Mouse (Mus musculus): ENCODE data around the gene 1700017B05Rik. TPM values are rescaled to one million over a fixed set of nuclear protein-coding genes. Genes with fewer than 3 reads are reported as not detected.

The 1700017B05Rik gene
- polyA plus RNA-seq, 1 experiment from 2014 or later = 5.6 TPM

- whole genome bisulfite sequencing = 31% methylated on average over 8 of the region's 8 CpGs
These were observed 8.0 kb upstream of the 1700017B05Rik start for GRCm38 (mm10) chr9:57270399-57270798.

DNA sequence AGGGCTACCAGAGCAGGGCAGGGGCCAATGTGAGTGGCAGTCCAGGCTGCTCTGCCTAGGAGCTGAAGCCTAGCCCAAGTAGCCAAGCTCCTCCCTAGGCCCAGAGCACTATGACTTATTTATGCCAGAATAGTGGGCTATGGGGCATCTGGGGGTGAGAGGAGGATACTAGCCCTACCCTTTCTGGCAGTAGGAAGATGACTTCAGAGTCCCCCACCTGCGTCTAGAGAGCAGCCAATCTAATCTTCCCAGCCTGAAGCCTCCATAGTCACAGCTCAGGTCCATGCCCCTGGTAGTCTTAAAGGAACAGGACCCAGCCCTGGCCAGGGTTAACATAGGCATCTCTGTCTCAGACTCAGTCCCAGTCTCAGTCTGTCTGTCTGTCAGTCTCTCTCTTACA lies 7.0 kb upstream of the 1700017B05Rik start:
- Histone ChIP-seq H3K4me1 (replicated peaks) (peaks cover 46% of the 10 kb centered on the region), H3K9ac (replicated peaks) (no peak overlapping the region), H3K9me3 (no peaks in the 10 kb centered on the region), H3K4me3 (replicated peaks) (no peak overlapping the region), H3K27me3 (0 out of 2 replicates have a peak, but pooled peaks cover 4% of the 10 kb centered on the region), H3K36me3 (no peaks in the 10 kb centered on the region), H3K4me2 (replicated peaks) (no peak overlapping the region), H3K27ac (peak overlapping the region; percentile 42; the same call in 1 of the 2 replicates)
- 55% methylated on average over 1 of the region's 1 CpGs for WGBS
- 0 out of 2 replicates have a peak, but pooled peaks have one; percentile 28 for ATAC-seq

More at GRCm38 (mm10) chr9:57270399-57270798, 8.0 kb upstream of the 1700017B05Rik start:
- Histone ChIP-seq H3K4me1 (replicated peaks) (peaks cover 46% of the 10 kb centered on the region), H3K9ac (replicated peaks) (no peak overlapping the region), H3K27ac (no peak overlapping the region), H3K27me3 (0 out of 2 replicates have a peak, but pooled peaks cover 4% of the 10 kb centered on the region), H3K9me3 (no peaks in the 10 kb centered on the region), H3K4me3 (replicated peaks) (no peak overlapping the region), H3K36me3 (no peaks in the 10 kb centered on the region), H3K4me2 (replicated peaks) (no peak overlapping the region)
- ATAC-seq = no peak

GRCm38 (mm10) chr9:57268575-57268974 lies 6.2 kb upstream of the 1700017B05Rik start:
- ATAC-seq = peak; percentile 25
- Histone ChIP-seq H3K9ac (replicated peaks) (no peak overlapping the region), H3K27me3 (0 out of 2 replicates have a peak, but pooled peaks cover 7% of the 10 kb centered on the region), H3K9me3 (no peaks in the 10 kb centered on the region), H3K27ac (peak overlapping the region; percentile 42; the same call in 1 of the 2 replicates), H3K4me1 (replicated peaks) (peaks cover 46% of the 10 kb centered on the region), H3K36me3 (no peaks in the 10 kb centered on the region), H3K4me2 (replicated peaks) (no peak overlapping the region), H3K4me3 (replicated peaks) (no peak overlapping the region)
- 15% methylated on average over 3 of the region's 3 CpGs for WGBS

- 29% methylated on average over 10 of the region's 10 CpGs for WGBS
- Histone ChIP-seq H3K9ac (replicated peaks) (no peak overlapping the region), H3K4me2 (replicated peaks) (no peak overlapping the region), H3K27me3 (peaks cover 12% of the 10 kb centered on the region), H3K4me3 (replicated peaks) (no peak overlapping the region), H3K27ac (peak overlapping the region; percentile 31; the same call in 1 of the 2 replicates), H3K9me3 (no peaks in the 10 kb centered on the region), H3K4me1 (replicated peaks) (peaks cover 46% of the 10 kb centered on the region), H3K36me3 (no peaks in the 10 kb centered on the region)
- no peak for ATAC-seq
These were observed 5.7 kb upstream of the 1700017B05Rik start for GRCm38 (mm10) chr9:57268078-57268477.

DNA sequence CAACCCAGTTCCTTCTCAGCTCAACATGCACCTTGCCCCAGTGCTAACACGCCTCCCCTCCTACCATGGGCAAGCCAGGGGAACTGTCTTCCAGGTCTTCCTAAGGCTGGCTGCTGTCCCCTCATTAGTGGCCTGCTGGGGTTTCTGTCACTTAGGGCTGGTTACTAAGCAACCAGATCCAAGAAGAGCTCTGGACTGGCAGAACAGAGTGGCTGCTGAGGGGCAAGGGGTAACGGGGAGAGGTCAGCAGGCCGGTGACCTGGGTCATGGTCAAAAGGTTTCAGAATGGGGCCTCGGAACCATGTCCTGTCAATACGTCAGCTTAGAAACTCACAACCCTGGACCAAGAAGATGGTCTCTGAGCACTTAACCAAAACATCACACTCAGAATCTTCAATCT lies 5.0 kb upstream of the 1700017B05Rik start:
- 0 out of 2 replicates have a peak overlapping the region, but pooled peaks have one; percentile 31 for H3K27ac ChIP-seq
- H3K36me3 ChIP-seq = no peaks in the 10 kb centered on the region
- no peak overlapping the region for H3K9ac ChIP-seq (replicated peaks)
- no peak for ATAC-seq
- H3K4me2 ChIP-seq (replicated peaks) = no peak overlapping the region
- no peaks in the 10 kb centered on the region for H3K9me3 ChIP-seq
- H3K4me3 ChIP-seq (replicated peaks) = no peak overlapping the region
- peaks cover 14% of the 10 kb centered on the region for H3K27me3 ChIP-seq
- peaks cover 53% of the 10 kb centered on the region for H3K4me1 ChIP-seq (replicated peaks)
- 12% methylated on average over 5 of the region's 5 CpGs for WGBS

DNA sequence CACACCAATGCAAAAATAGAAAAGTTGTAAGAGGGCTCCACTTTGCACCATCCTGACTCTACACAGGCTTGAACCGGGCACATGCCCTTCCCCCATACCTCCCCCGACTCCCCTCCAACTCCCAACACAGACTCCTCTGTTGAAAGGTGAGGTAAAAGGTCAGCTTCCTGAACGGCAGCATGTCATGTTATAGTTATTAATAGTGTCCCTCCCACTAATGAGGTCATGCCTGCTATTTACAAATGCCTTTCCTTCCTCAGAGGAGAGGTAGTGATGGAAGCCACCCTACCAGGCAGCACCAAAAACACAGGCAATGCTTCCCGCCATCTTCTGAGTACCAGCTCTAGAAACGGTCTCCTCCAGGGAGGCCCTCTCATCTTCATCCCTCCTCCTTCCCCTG lies 2.7 kb upstream of the 1700017B05Rik start:
- no peak overlapping the region for H3K4me3 ChIP-seq (replicated peaks)
- 67% methylated on average over 5 of the region's 5 CpGs for WGBS
- H3K4me1 ChIP-seq (replicated peaks) = peaks cover 63% of the 10 kb centered on the region
- ATAC-seq = no peak
- H3K9me3 ChIP-seq = no peaks in the 10 kb centered on the region
- H3K27me3 ChIP-seq = peaks cover 21% of the 10 kb centered on the region
- no peaks in the 10 kb centered on the region for H3K36me3 ChIP-seq
- H3K27ac ChIP-seq = no peak overlapping the region
- no peak overlapping the region for H3K9ac ChIP-seq (replicated peaks)
- H3K4me2 ChIP-seq (replicated peaks) = no peak overlapping the region

DNA sequence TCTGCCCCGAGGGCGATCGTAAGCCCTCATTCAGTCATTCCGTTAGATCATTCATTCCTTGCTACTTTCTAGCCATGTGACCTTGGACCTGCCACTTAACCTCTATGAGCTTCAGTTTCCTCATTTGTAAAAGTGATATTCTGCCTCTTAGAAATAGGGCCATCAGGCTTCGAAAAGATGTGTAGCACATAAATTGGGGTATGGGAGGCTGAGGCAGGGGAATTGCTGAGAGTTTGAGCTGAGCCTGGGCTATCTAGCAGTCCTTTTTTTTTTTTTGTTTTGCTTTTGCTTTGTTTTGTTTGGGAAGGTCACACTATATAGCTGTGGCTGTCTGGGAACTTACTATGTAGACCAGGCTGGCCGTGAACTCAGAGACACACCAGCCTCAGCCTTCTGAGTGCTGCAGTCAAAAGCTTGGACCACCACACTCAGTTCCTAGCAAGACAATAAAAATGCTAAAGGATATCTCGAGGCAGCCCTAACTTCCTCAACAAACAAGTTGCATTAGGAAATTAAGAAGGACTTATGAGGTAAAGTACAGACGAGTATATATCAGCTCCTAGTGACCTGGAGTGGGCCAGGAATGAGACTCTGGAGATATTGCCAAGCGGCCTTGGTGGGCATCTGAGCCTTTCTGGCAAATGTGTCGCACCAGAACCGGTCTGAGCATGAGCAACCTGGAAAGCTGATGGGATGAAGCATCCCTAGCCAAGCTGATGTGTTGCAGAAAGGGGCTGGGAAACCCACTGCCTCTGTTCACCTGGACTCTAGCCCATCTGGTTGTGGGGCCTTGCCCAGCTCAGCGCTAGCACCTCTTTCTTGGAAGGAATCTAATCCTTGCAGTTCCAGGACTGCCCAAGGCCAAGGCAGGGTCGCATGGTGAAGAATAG lies 628 bp upstream of the 1700017B05Rik start:
- peaks cover 46% of the 10 kb centered on the region for H3K4me1 ChIP-seq (replicated peaks)
- no peak overlapping the region for H3K27ac ChIP-seq
- no peaks in the 10 kb centered on the region for H3K9me3 ChIP-seq
- H3K36me3 ChIP-seq = peaks cover 6% of the 10 kb centered on the region; the same call in 1 of the 2 replicates
- no peak for ATAC-seq
- H3K9ac ChIP-seq (replicated peaks) = peak overlapping the region; percentile 76
- H3K27me3 ChIP-seq = peaks cover 21% of the 10 kb centered on the region
- WGBS = 55% methylated on average over 13 of the region's 13 CpGs
- H3K4me2 ChIP-seq (replicated peaks) = peak overlapping the region; percentile 88
- peak overlapping the region; percentile 64 for H3K4me3 ChIP-seq (replicated peaks)

DNA sequence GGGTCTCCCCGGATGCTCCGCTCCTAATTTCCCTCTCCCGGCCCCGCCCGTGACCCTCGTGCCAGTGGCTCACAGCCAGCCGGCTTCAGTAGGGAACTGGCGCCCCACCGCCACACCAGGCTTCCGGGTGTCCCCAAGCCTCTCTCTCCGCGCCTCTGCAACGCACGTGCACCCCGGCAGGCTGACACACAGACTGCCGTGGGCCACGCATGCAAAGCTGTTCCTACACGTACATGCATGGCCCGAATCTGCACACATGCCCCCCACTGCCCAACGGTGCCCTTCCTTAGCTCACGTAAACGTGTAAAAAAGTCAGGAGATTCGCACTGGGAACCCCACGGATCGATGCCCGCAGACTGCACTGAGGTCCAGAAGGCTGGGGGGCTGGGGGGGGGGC lies 898 bp downstream of the 1700017B05Rik start:
- 0% methylated on average over 26 of the region's 26 CpGs for WGBS
- peaks cover 31% of the 10 kb centered on the region for H3K4me1 ChIP-seq (replicated peaks)

DNA sequence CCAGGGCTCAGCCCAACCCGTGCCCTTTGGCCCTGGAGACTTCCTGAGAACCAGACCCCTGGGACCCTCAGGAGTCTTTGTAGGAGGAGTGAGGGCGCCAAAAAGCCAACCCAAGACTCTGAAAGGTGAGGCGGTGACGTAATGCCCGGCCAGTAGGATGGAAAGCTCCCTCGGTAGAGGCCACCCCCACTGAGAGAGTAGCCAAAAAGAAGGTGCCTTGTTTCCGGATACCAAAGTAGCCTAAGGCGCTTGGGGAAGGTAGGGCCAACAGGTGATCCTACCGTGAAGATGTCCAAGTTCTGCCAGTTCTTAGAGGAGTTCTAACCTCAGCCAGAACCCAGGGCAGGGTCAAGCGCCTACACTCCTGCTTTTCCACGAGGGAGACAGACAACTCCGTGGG lies 1.5 kb downstream of the 1700017B05Rik start:
- ATAC-seq = no peak
- 28% methylated on average over 12 of the region's 12 CpGs for WGBS
- H3K27ac ChIP-seq = no peak overlapping the region

More for the DNA sequence above, 898 bp downstream of the 1700017B05Rik start:
- peak overlapping the region; percentile 76 for H3K9ac ChIP-seq (replicated peaks)
- peaks cover 20% of the 10 kb centered on the region for H3K36me3 ChIP-seq
- peak; percentile 14; the same call in 1 of the 2 replicates for ATAC-seq
- H3K4me2 ChIP-seq (replicated peaks) = peak overlapping the region; percentile 88
- peak overlapping the region; percentile 64 for H3K4me3 ChIP-seq (replicated peaks)
- H3K27ac ChIP-seq = no peak overlapping the region
- no peaks in the 10 kb centered on the region for H3K9me3 ChIP-seq
- peaks cover 17% of the 10 kb centered on the region for H3K27me3 ChIP-seq

GRCm38 (mm10) chr9:57259736-57260135 lies 2.7 kb downstream of the 1700017B05Rik start:
- peaks cover 17% of the 10 kb centered on the region for H3K27me3 ChIP-seq
- WGBS = 5% methylated on average over 3 of the region's 3 CpGs
- ATAC-seq = no peak
- H3K9me3 ChIP-seq = no peaks in the 10 kb centered on the region
- H3K4me2 ChIP-seq (replicated peaks) = no peak overlapping the region
- no peak overlapping the region for H3K4me3 ChIP-seq (replicated peaks)
- peaks cover 23% of the 10 kb centered on the region for H3K4me1 ChIP-seq (replicated peaks)
- peaks cover 24% of the 10 kb centered on the region for H3K36me3 ChIP-seq
- H3K9ac ChIP-seq (replicated peaks) = no peak overlapping the region
- no peak overlapping the region for H3K27ac ChIP-seq

More for the DNA sequence above, 1.5 kb downstream of the 1700017B05Rik start:
- Histone ChIP-seq H3K9me3 (no peaks in the 10 kb centered on the region), H3K4me3 (replicated peaks) (peak overlapping the region; percentile 64), H3K4me2 (replicated peaks) (peak overlapping the region; percentile 88), H3K36me3 (peaks cover 24% of the 10 kb centered on the region), H3K27me3 (peaks cover 17% of the 10 kb centered on the region), H3K4me1 (replicated peaks) (peaks cover 25% of the 10 kb centered on the region), H3K9ac (replicated peaks) (peak overlapping the region; percentile 76; the same call in 1 of the 2 replicates)

DNA sequence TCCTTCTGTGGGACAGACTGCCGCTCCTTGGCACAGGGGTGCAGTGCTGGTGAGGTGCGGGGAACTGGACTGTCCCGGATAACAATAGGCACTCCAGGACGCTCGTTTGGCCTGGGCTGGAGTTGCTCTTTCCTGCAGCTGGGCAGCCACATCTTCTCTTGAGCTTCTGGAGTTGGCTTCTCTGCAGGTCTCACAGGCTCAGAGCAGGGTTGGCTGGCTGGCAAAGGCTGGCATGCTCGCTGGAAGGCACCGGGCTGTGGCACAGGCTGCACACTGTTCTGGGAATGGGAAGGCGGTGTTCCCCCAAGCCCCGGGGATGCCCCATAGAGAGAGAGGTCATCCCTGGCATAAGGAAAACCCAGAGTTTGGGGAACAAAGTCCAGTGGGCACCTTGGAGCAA lies 4.8 kb downstream of the 1700017B05Rik start:
- Histone ChIP-seq H3K36me3 (peaks cover 42% of the 10 kb centered on the region), H3K27me3 (peaks cover 7% of the 10 kb centered on the region; the same call in 1 of the 2 replicates), H3K27ac (no peak overlapping the region), H3K4me3 (replicated peaks) (no peak overlapping the region), H3K4me2 (replicated peaks) (no peak overlapping the region), H3K9ac (replicated peaks) (no peak overlapping the region), H3K9me3 (no peaks in the 10 kb centered on the region), H3K4me1 (replicated peaks) (peaks cover 19% of the 10 kb centered on the region)
- WGBS = 91% methylated on average over 9 of the region's 9 CpGs
- no peak for ATAC-seq

DNA sequence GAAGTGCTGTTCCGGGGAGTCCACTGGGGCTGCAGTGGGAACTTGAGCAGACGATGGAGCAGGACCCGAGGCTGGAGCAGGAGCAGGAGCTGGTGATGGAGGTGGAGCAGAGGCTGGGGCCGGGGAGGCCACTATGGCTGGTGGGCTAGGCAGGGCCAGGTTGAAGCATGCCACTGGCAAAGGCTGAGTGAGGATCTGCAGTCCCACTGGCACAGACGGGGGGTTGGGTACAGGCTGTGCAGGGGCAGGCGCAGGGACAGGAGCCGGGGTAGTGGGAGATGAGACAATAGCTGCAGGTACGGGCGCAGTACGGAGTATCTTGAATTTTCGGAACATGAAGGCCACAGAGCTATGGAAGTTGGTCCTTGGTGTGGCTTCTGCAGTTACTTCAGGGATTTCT lies 5.6 kb downstream of the 1700017B05Rik start:
- ATAC-seq = no peak
- Histone ChIP-seq H3K9ac (replicated peaks) (no peak overlapping the region), H3K27ac (no peak overlapping the region), H3K27me3 (peaks cover 7% of the 10 kb centered on the region; the same call in 1 of the 2 replicates), H3K4me1 (replicated peaks) (peaks cover 12% of the 10 kb centered on the region), H3K4me3 (replicated peaks) (no peak overlapping the region), H3K4me2 (replicated peaks) (no peak overlapping the region), H3K9me3 (no peaks in the 10 kb centered on the region), H3K36me3 (peaks cover 45% of the 10 kb centered on the region)
- 94% methylated on average over 11 of the region's 11 CpGs for WGBS
